Mouse (Mus musculus) lung, embryonic 15.5 days (tissue): ENCODE measurements around the gene Ttc23l. TPM values are rescaled to one million over a fixed set of nuclear protein-coding genes. Genes with fewer than 3 reads are reported as not detected.
"Not testable (repeated sequence)": the region's sequence is repeated elsewhere in the genome, so short reads cannot be mapped to it uniquely, and the experiment has no call there.

Experiments used
- ATAC-seq: fragments of 200-750 bp; cut with Nextera tagmentation; 2 replicates; pipeline ENCODE4 v1.8.0; 2017; ENCODE audit warnings: moderate number of reproducible peaks, borderline replicate concordance; ENCODE audit not compliant: low FRiP score, low TSS enrichment; ENCODE audit errors: extremely low read depth
- H3K27ac ChIP-seq: fragments of 300-500 bp; sonication (generic); 2 replicates; pipeline ENCODE4 v1.5.1; 2015; ENCODE audit warnings: moderate library complexity, mild to moderate bottlenecking, inconsistent platforms
- H3K27me3 ChIP-seq: fragments of 300-500 bp; sonication (generic); 2 replicates; pipeline ENCODE4 v1.6.1; 2015; ENCODE audit warnings: inconsistent platforms
- H3K36me3 ChIP-seq: fragments of 300-500 bp; sonication (generic); 2 replicates; pipeline ENCODE4 v1.6.1; 2015; ENCODE audit warnings: inconsistent platforms
- H3K4me1 ChIP-seq: fragments of 300-500 bp; sonication (generic); 2 replicates; pipeline ENCODE4 v1.6.1; 2015; ENCODE audit warnings: inconsistent platforms
- H3K4me2 ChIP-seq: fragments of 300-500 bp; sonication (generic); 2 replicates; pipeline ENCODE4 v1.6.1; 2015; ENCODE audit warnings: inconsistent platforms, mild to moderate bottlenecking, moderate library complexity
- H3K4me3 ChIP-seq: fragments of 300-500 bp; sonication (generic); 2 replicates; pipeline ENCODE4 v1.5.1; 2015; ENCODE audit warnings: mild to moderate bottlenecking, inconsistent platforms
- H3K9ac ChIP-seq: fragments of 300-500 bp; sonication (generic); 2 replicates; pipeline ENCODE4 v1.6.1; 2015; ENCODE audit warnings: inconsistent platforms
- H3K9me3 ChIP-seq: fragments of 300-500 bp; sonication (generic); 2 replicates; pipeline ENCODE4 v1.6.1; 2016; ENCODE audit warnings: inconsistent platforms
- WGBS: fragments of 180-500 bp; shearing (Covaris S2); methylation state at CpG from one replicate; pipeline ENCODE4 v1.1.7; 2015; 5-methylcytosine and 5-hydroxymethylcytosine counted together
- polyA plus RNA-seq: library from polyadenylated mRNA; unstranded; fragments of >200 nt; fragmentation: Nextera tagmentation; extraction: Ambion mirVana; gene quantifications from 2 replicates; pipeline ENCODE4 v1.2.1, GENCODE M21; 2015

Gene Ttc23l
- polyA plus RNA-seq, 1 experiment from 2014 or later, result not detected

DNA sequence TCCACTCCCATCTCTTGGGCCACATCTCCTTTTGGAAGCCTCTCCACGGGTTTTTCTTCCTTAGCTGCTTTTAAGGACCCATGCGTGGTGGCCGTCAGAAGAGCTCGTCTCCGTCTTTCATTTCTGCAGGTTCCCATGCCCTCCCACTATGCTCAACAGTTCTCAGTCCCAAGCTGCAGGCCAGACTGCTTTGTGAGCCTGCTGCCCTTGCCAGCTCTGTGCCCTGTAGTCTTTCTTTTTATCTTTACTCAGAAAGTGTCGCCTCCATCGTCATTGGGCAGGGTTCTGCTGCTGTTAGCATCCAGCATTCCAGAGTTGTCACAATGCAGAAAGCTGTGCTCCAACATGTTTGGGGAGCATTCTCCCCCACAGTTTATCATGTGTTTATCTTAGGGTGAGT, 8.0 kb upstream of the Ttc23l start:
- Histone ChIP-seq H3K9me3 (no peaks in the 10 kb centered on the region), H3K4me3 (no peak overlapping the region), H3K27ac (no peak overlapping the region), H3K4me2 (no peak overlapping the region), H3K36me3 (peaks cover 36% of the 10 kb centered on the region), H3K27me3 (no peaks in the 10 kb centered on the region), H3K4me1 (no peaks in the 10 kb centered on the region), H3K9ac (no peak overlapping the region)
- WGBS, result 83% methylated on average over 7 of the region's 7 CpGs
- no peak for ATAC-seq

GRCm38 (mm10) chr15:10564201-10564600, 5.7 kb upstream of the Ttc23l start:
- 31% methylated on average over 1 of the region's 1 CpGs for WGBS
- Histone ChIP-seq H3K4me3 (no peak overlapping the region), H3K27ac (no peak overlapping the region), H3K36me3 (peaks cover 18% of the 10 kb centered on the region), H3K9ac (no peak overlapping the region), H3K9me3 (no peaks in the 10 kb centered on the region), H3K4me2 (no peak overlapping the region), H3K4me1 (no peaks in the 10 kb centered on the region), H3K27me3 (no peaks in the 10 kb centered on the region)
- ATAC-seq, result no peak

GRCm38 (mm10) chr15:10562281-10562680, 3.8 kb upstream of the Ttc23l start:
- H3K4me3 ChIP-seq, result no peak overlapping the region
- H3K4me2 ChIP-seq, result no peak overlapping the region
- peaks cover 1% of the 10 kb centered on the region for H3K36me3 ChIP-seq
- H3K27me3 ChIP-seq, result no peaks in the 10 kb centered on the region
- no peak overlapping the region for H3K27ac ChIP-seq
- H3K9ac ChIP-seq, result no peak overlapping the region
- H3K4me1 ChIP-seq, result no peaks in the 10 kb centered on the region
- H3K9me3 ChIP-seq, result no peaks in the 10 kb centered on the region
- no peak for ATAC-seq

- Histone ChIP-seq H3K4me1 (no peaks in the 10 kb centered on the region), H3K9me3 (no peaks in the 10 kb centered on the region), H3K36me3 (no peaks in the 10 kb centered on the region), H3K9ac (no peak overlapping the region), H3K4me2 (no peak overlapping the region), H3K4me3 (no peak overlapping the region), H3K27ac (no peak overlapping the region), H3K27me3 (no peaks in the 10 kb centered on the region)
- ATAC-seq, result no peak
- WGBS, result 88% methylated on average over 7 of the region's 7 CpGs
Observed at GRCm38 (mm10) chr15:10560005-10560404, 1.5 kb upstream of the Ttc23l start.

DNA sequence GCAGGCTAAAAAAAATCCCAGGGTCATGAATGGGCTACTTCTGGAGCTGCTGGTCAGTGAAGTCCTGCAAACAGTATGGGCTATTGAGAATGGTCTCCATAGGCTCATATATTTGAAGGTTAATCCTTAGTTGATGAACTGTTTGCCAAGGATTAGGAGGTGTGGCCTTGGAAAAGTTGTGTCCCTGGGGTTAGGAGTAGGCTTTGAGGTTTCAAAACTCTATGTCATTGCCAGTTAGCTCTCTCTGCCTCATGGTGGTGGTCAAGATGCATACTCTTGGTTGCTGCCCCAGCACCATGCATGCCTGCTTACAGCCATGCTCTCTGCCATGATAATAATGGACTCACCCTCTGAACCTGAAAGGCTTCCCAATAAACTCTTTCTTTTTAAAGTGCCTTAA, 4.1 kb downstream of the Ttc23l start:
- Histone ChIP-seq H3K27me3 (no peaks in the 10 kb centered on the region), H3K4me3 (no peak overlapping the region), H3K9ac (no peak overlapping the region), H3K27ac (no peak overlapping the region), H3K4me2 (no peak overlapping the region), H3K4me1 (no peaks in the 10 kb centered on the region), H3K9me3 (no peaks in the 10 kb centered on the region), H3K36me3 (no peaks in the 10 kb centered on the region)
- ATAC-seq, result no peak

GRCm38 (mm10) chr15:10540271-10541088, 18.0 kb downstream of the Ttc23l start:
- 72% methylated on average over 16 of the region's 16 CpGs for WGBS
- no peaks in the 10 kb centered on the region for H3K4me1 ChIP-seq

DNA sequence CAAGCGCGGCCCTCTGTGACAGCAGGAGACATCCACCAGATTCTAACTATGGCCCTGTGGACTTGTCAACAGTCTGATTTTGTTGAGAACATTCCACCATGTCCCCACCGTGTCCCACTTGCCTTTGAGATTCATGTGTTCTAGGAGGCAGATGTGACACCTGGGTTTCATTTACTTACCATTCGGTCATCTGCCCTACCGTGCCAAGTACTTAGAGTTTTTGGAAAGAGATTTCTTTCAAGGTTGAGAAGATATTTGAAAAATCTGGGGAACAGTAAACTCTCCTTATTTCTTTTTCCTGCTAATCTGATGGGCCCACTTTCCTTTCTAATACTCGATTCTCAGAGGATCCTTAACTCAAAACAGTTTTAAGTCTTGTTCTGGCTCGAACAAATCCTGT, 22.5 kb downstream of the Ttc23l start:
- no peak overlapping the region for H3K4me3 ChIP-seq
- no peaks in the 10 kb centered on the region for H3K27me3 ChIP-seq
- H3K36me3 ChIP-seq, result no peaks in the 10 kb centered on the region
- H3K4me2 ChIP-seq, result no peak overlapping the region
- ATAC-seq, result no peak
- H3K27ac ChIP-seq, result no peak overlapping the region
- no peak overlapping the region for H3K9ac ChIP-seq
- H3K9me3 ChIP-seq, result no peaks in the 10 kb centered on the region
- no peaks in the 10 kb centered on the region for H3K4me1 ChIP-seq
- WGBS, result 78% methylated on average over 7 of the region's 7 CpGs

More at GRCm38 (mm10) chr15:10540271-10541088, 18.0 kb downstream of the Ttc23l start:
- Histone ChIP-seq H3K9ac (no peak overlapping the region), H3K4me2 (no peak overlapping the region), H3K9me3 (no peaks in the 10 kb centered on the region), H3K36me3 (no peaks in the 10 kb centered on the region), H3K27me3 (no peaks in the 10 kb centered on the region), H3K4me3 (no peak overlapping the region), H3K27ac (no peak overlapping the region)
- no peak for ATAC-seq

- no peaks in the 10 kb centered on the region for H3K9me3 ChIP-seq
- no peaks in the 10 kb centered on the region for H3K36me3 ChIP-seq
- H3K27me3 ChIP-seq, result no peaks in the 10 kb centered on the region
- no peaks in the 10 kb centered on the region for H3K4me1 ChIP-seq
- no peak overlapping the region for H3K4me2 ChIP-seq
- WGBS, result 71% methylated on average over 5 of the region's 5 CpGs
- no peak overlapping the region for H3K4me3 ChIP-seq
- H3K9ac ChIP-seq, result no peak overlapping the region
- no peak for ATAC-seq
- H3K27ac ChIP-seq, result no peak overlapping the region
Observed at GRCm38 (mm10) chr15:10534591-10534990, 23.9 kb downstream of the Ttc23l start.

DNA sequence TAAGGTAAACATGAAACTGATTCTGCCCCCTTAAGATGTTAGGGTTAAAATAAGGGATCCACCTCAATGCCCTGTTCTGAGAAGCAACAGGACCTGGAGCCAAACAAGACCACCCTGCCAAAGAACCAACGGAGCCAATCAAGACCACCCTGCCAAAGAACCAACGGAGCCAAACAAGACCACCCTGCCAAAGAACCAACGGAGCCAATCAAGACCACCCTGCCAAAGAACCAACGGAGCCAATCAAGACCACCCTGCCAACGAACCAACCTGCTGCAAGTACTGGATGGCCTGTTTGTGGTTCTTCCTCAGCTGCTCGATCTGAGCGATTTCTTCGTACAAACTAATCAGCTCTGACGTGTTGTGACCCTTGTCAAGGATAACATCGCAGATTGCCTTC, 25.1 kb downstream of the Ttc23l start:
- not testable (repeated sequence) for H3K4me3 ChIP-seq, H3K27me3 ChIP-seq, H3K9ac ChIP-seq, H3K36me3 ChIP-seq, H3K4me1 ChIP-seq, ATAC-seq, H3K4me2 ChIP-seq, H3K9me3 ChIP-seq, H3K27ac ChIP-seq
- 81% methylated on average over 10 of the region's 10 CpGs for WGBS

DNA sequence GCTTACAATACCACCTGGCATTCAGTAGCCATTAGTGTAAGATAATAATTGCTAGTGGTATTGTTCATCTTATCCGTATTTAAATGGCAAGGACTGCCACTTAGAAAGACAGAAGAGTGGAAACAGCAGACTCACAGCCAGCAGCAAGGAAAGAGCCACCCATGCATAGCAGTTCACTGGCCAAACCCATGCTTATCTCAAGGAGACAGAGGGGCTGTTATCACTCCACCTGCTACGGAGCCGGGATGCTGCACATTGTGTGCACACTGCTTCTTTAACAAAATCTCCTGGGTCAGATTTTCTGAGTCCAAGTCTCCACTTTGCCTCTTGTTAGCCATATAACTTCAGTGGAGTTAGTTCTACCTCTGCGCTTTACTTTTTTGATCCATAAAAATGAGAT, 27.1 kb downstream of the Ttc23l start:
- Histone ChIP-seq H3K27me3 (no peaks in the 10 kb centered on the region), H3K4me3 (no peak overlapping the region), H3K9me3 (no peaks in the 10 kb centered on the region), H3K36me3 (no peaks in the 10 kb centered on the region), H3K4me2 (no peak overlapping the region), H3K9ac (no peak overlapping the region), H3K4me1 (no peaks in the 10 kb centered on the region), H3K27ac (no peak overlapping the region)
- WGBS, result 67% methylated on average over 4 of the region's 4 CpGs
- no peak for ATAC-seq

DNA sequence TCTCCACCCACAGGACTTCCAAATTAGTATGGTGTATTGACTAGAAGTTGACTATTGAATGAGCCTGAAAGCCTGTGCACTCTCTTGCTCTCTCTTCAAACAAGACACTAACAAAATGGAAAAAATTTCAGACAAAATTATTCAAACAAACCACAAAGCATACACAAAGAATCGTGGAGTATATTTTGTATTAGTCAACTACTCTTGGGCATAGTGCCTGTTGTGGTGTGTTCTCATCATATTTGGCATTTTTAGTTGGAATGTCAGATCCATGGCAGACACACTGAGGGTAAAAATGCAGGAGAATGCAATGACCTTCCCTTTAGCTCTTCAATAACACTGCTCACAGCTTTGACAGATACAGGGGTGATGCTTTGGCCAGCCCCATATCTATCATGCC, 32.6 kb downstream of the Ttc23l start:
- no peak overlapping the region for H3K27ac ChIP-seq
- H3K9me3 ChIP-seq, result no peaks in the 10 kb centered on the region
- no peaks in the 10 kb centered on the region for H3K27me3 ChIP-seq
- H3K36me3 ChIP-seq, result no peaks in the 10 kb centered on the region
- H3K9ac ChIP-seq, result no peak overlapping the region
- WGBS, result 65% methylated on average over 1 of the region's 1 CpGs
- ATAC-seq, result no peak
- no peak overlapping the region for H3K4me3 ChIP-seq
- H3K4me1 ChIP-seq, result no peaks in the 10 kb centered on the region
- no peak overlapping the region for H3K4me2 ChIP-seq

GRCm38 (mm10) chr15:10515166-10515565, 43.3 kb downstream of the Ttc23l start:
- H3K4me3 ChIP-seq, result no peak overlapping the region
- ATAC-seq, result no peak
- H3K27ac ChIP-seq, result no peak overlapping the region
- no peaks in the 10 kb centered on the region for H3K27me3 ChIP-seq
- no peaks in the 10 kb centered on the region for H3K4me1 ChIP-seq
- H3K9me3 ChIP-seq, result no peaks in the 10 kb centered on the region
- no peak overlapping the region for H3K4me2 ChIP-seq
- 88% methylated on average over 7 of the region's 7 CpGs for WGBS
- H3K9ac ChIP-seq, result no peak overlapping the region
- H3K36me3 ChIP-seq, result no peaks in the 10 kb centered on the region

GRCm38 (mm10) chr15:10506099-10506498, 52.4 kb downstream of the Ttc23l start:
- Histone ChIP-seq H3K4me3 (no peak overlapping the region), H3K4me1 (no peaks in the 10 kb centered on the region), H3K36me3 (no peaks in the 10 kb centered on the region), H3K27me3 (no peaks in the 10 kb centered on the region), H3K9me3 (no peaks in the 10 kb centered on the region), H3K9ac (no peak overlapping the region), H3K4me2 (no peak overlapping the region), H3K27ac (no peak overlapping the region)
- WGBS, result 57% methylated on average over 11 of the region's 11 CpGs
- ATAC-seq, result no peak
